Mouse (Mus musculus) liver, embryonic 16.5 days (tissue): ENCODE data around the gene 6330409D20Rik. TPM values are rescaled to one million over a fixed set of nuclear protein-coding genes. Genes with fewer than 3 reads are reported as not detected.

Experiments
- ATAC-seq: fragments of 200-750 bp; cut with Nextera tagmentation; 2 replicates; pipeline ENCODE4 v1.8.0; 2017; ENCODE audit warnings: low read depth, mild to moderate bottlenecking, moderate number of reproducible peaks, moderate library complexity
- H3K27ac ChIP-seq: fragments of 300-500 bp; sonication (generic); 2 replicates; pipeline ENCODE4 v1.5.1; 2014; ENCODE audit warnings: mild to moderate bottlenecking, low read length
- H3K27me3 ChIP-seq: fragments of 300-500 bp; sonication (generic); 2 replicates; pipeline ENCODE4 v1.6.1; 2014; ENCODE audit warnings: low read depth, low read length, mixed read lengths; ENCODE audit not compliant: control insufficient read depth, insufficient read depth
- H3K36me3 ChIP-seq: fragments of 300-500 bp; sonication (generic); 2 replicates; pipeline ENCODE4 v1.6.1; 2014; ENCODE audit warnings: mild to moderate bottlenecking; ENCODE audit not compliant: control insufficient read depth, insufficient read depth
- H3K4me1 ChIP-seq: fragments of 300-500 bp; sonication (generic); 2 replicates; pipeline ENCODE4 v1.6.1; 2014; ENCODE audit warnings: low read depth, low read length, mixed read lengths; ENCODE audit not compliant: control insufficient read depth
- H3K4me2 ChIP-seq: fragments of 300-500 bp; sonication (generic); 2 replicates; pipeline ENCODE4 v1.6.1; 2014; ENCODE audit warnings: low read depth, low read length, mixed read lengths
- H3K4me3 ChIP-seq: fragments of 300-500 bp; sonication (generic); 2 replicates; pipeline ENCODE4 v1.5.1; 2014; ENCODE audit warnings: low read depth, mild to moderate bottlenecking, low read length
- H3K9ac ChIP-seq: fragments of 300-500 bp; sonication (generic); 2 replicates; pipeline ENCODE4 v1.6.1; 2014; ENCODE audit warnings: low read depth, low read length
- H3K9me3 ChIP-seq: fragments of 300-500 bp; sonication (generic); replicated peaks from 2 replicates; pipeline ENCODE4 v1.6.1; 2016; ENCODE audit warnings: low read length; ENCODE audit not compliant: control insufficient read depth
- WGBS: fragments of 180-500 bp; shearing (Covaris S2); extraction: QIAGEN DNeasy Blood & Tissue Kit; methylation state at CpG from one replicate; pipeline ENCODE4 v1.1.7; 2014; ENCODE audit not compliant: insufficient replicate concordance; 5-methylcytosine and 5-hydroxymethylcytosine counted together
- polyA plus RNA-seq: library from polyadenylated mRNA; unstranded; fragments of >200 nt; fragmentation: Nextera tagmentation; extraction: Ambion mirVana; gene quantifications from 2 replicates; pipeline ENCODE4 v1.2.1, GENCODE M21; 2015

The 6330409D20Rik gene
- not detected in 2 replicates for polyA plus RNA-seq

DNA sequence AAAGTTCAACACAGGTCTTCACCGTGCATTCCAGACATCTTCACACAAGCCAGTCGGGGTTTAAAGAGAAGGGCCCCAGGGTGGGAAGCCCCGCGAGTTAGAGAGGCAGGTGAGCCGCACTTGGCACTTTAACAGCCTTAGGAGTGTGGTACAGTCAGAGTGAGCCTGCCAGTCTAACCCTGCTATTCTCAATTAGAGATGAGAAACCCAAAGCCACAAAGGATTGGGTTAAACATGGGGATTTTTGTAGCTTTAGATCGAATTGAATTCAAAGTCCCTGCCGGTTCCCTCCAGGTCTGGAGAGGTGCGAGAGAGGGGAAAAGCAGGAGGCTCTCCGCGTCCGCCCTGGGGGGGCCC is at the start of gene 6330409D20Rik:
6330409D20Rik (minus strand) TSS at position 101 of the 357 bp plus-strand sequence.
- no peak within 1 kb of the TSS for H3K27ac ChIP-seq
- H3K4me1 ChIP-seq = no peaks in the 10 kb centered on the region
- no peaks in the 10 kb centered on the region for H3K9me3 ChIP-seq
- WGBS = 30% methylated on average over 11 of the region's 11 CpGs
- H3K36me3 ChIP-seq = no peaks in the 10 kb centered on the region
- peaks cover 13% of the 10 kb centered on the region; the same call in 1 of the 2 replicates for H3K27me3 ChIP-seq
- no peak for ATAC-seq
- H3K4me3 ChIP-seq = peak within 1 kb of the TSS; percentile 31
- peak within 1 kb of the TSS; percentile 47 for H3K4me2 ChIP-seq
- H3K9ac ChIP-seq = no peak within 1 kb of the TSS

- WGBS = 58% methylated on average over 2 of the region's 2 CpGs
- Histone ChIP-seq H3K36me3 (no peaks in the 10 kb centered on the region), H3K27ac (no peak overlapping the region), H3K4me3 (no peak overlapping the region), H3K4me2 (no peak overlapping the region), H3K4me1 (no peaks in the 10 kb centered on the region), H3K9ac (no peak overlapping the region), H3K9me3 (no peaks in the 10 kb centered on the region), H3K27me3 (no peaks in the 10 kb centered on the region)
- ATAC-seq = no peak; the same call in 1 of the 2 replicates
Observed at GRCm38 (mm10) chr2:32788581-32788980, 47.8 kb upstream of the 6330409D20Rik start.

DNA sequence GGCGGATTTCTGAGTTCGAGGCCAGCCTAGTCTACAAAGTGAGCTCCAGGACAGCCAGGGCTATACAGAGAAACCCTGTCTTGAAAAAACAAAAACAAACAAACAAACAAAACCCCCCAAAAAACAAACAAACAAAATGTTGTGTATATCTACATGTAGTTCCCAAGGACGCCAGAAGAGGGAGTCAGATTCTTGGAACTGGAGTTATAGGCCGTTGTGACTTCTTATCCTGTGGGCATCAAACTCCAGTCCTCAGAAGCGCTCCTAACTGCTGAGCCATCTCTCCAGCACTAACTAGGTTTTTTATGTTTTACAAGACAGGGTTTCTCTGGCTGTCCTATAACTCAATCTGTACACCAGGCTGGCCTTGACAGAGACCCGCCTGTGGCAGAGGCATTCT is 46.4 kb upstream of the 6330409D20Rik start:
- Histone ChIP-seq H3K9ac (no peak overlapping the region), H3K4me3 (no peak overlapping the region), H3K4me1 (no peaks in the 10 kb centered on the region), H3K27me3 (no peaks in the 10 kb centered on the region), H3K9me3 (no peaks in the 10 kb centered on the region), H3K27ac (no peak overlapping the region), H3K36me3 (no peaks in the 10 kb centered on the region), H3K4me2 (no peak overlapping the region)
- ATAC-seq = no peak
- 50% methylated on average over 6 of the region's 6 CpGs for WGBS

GRCm38 (mm10) chr2:32784048-32784681 is 43.3 kb upstream of the 6330409D20Rik start, which contains the start of gene Cfap157:
Gene Cfap157, minus strand, starts transcription at chr2:32784428.
- Histone ChIP-seq H3K9me3 (no peaks in the 10 kb centered on the region), H3K9ac (no peak within 1 kb of the TSS), H3K27me3 (no peaks in the 10 kb centered on the region), H3K27ac (no peak within 1 kb of the TSS), H3K4me1 (no peaks in the 10 kb centered on the region), H3K36me3 (no peaks in the 10 kb centered on the region), H3K4me3 (no peak within 1 kb of the TSS), H3K4me2 (no peak within 1 kb of the TSS)
- ATAC-seq = no peak
- WGBS = 42% methylated on average over 4 of the region's 4 CpGs

GRCm38 (mm10) chr2:32781710-32782109 is 40.9 kb upstream of the 6330409D20Rik start:
- no peaks in the 10 kb centered on the region for H3K9me3 ChIP-seq
- no peak overlapping the region for H3K4me2 ChIP-seq
- WGBS = 41% methylated on average over 6 of the region's 6 CpGs
- H3K9ac ChIP-seq = no peak overlapping the region
- H3K4me1 ChIP-seq = no peaks in the 10 kb centered on the region
- H3K4me3 ChIP-seq = no peak overlapping the region
- no peak overlapping the region for H3K27ac ChIP-seq
- ATAC-seq = no peak
- H3K36me3 ChIP-seq = no peaks in the 10 kb centered on the region
- H3K27me3 ChIP-seq = no peaks in the 10 kb centered on the region

DNA sequence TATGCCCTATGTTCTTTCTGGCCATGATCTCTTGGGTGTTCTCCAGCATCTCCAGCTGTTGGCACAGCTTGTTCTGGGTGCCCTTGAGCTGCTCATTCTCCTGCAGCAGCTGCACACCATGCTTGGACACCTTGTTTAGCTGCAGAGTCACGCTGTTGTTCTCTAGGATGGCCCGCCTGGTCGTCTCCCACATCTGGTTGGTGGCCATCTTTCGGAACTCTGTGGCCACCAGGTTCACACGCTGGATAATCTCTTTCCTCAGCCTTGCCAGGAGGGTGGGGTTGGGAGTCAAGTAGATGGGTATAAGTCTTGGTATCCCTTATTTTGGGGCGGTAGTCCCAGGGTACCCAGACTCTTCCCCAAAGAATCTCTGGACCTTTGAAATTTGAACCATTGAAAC is 38.9 kb upstream of the 6330409D20Rik start:
- Histone ChIP-seq H3K27ac (no peak overlapping the region), H3K36me3 (no peaks in the 10 kb centered on the region), H3K9me3 (no peaks in the 10 kb centered on the region), H3K4me2 (no peak overlapping the region), H3K4me3 (no peak overlapping the region), H3K4me1 (peaks cover 11% of the 10 kb centered on the region), H3K27me3 (no peaks in the 10 kb centered on the region), H3K9ac (no peak overlapping the region)
- ATAC-seq = no peak
- 67% methylated on average over 6 of the region's 6 CpGs for WGBS

- Histone ChIP-seq H3K36me3 (no peaks in the 10 kb centered on the region), H3K9me3 (no peaks in the 10 kb centered on the region), H3K4me1 (peaks cover 11% of the 10 kb centered on the region), H3K4me2 (no peak overlapping the region), H3K4me3 (no peak overlapping the region), H3K9ac (no peak overlapping the region), H3K27ac (no peak overlapping the region), H3K27me3 (no peaks in the 10 kb centered on the region)
- WGBS = 25% methylated on average over 8 of the region's 8 CpGs
- no peak for ATAC-seq
Observed at GRCm38 (mm10) chr2:32779131-32779530, 38.3 kb upstream of the 6330409D20Rik start.

DNA sequence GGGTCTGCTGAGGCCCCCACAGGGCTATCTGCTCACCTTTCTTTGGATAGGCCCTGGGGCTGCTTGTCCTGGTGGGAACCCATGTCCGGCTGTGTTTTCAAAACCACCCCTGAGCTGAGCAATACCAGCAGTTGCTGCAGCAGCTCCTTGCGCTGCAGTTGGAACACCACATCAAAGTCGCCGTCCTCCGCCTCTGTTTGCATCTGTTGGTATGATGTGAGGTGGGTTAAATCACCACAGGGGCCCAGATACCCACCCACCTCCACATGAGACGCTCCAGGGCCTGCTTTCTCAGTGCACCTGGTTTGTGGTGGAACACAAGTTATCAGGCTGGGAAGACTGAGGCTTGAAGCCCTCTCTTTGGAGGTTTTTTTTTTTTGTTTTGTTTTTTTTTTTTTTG is 37.3 kb upstream of the 6330409D20Rik start:
- Histone ChIP-seq H3K4me3 (no peak overlapping the region), H3K4me2 (no peak overlapping the region), H3K36me3 (no peaks in the 10 kb centered on the region), H3K9ac (no peak overlapping the region), H3K27ac (no peak overlapping the region), H3K27me3 (no peaks in the 10 kb centered on the region), H3K4me1 (peaks cover 11% of the 10 kb centered on the region), H3K9me3 (no peaks in the 10 kb centered on the region)
- 86% methylated on average over 6 of the region's 6 CpGs for WGBS
- ATAC-seq = no peak

- no peak overlapping the region for H3K27ac ChIP-seq
- no peak overlapping the region for H3K9ac ChIP-seq
- no peaks in the 10 kb centered on the region for H3K9me3 ChIP-seq
- H3K36me3 ChIP-seq = no peaks in the 10 kb centered on the region
- no peak for ATAC-seq
- peak overlapping the region; percentile 97 for H3K4me2 ChIP-seq
- WGBS = 29% methylated on average over 22 of the region's 22 CpGs
- peaks cover 18% of the 10 kb centered on the region for H3K4me1 ChIP-seq
- H3K4me3 ChIP-seq = peak overlapping the region; percentile 77
- no peaks in the 10 kb centered on the region for H3K27me3 ChIP-seq
Observed at GRCm38 (mm10) chr2:32776192-32776591, 35.4 kb upstream of the 6330409D20Rik start.
